Mouse (Mus musculus) forebrain, embryonic 16.5 days (tissue): ENCODE results near the gene Fam110a. TPM values are rescaled to one million over a fixed set of nuclear protein-coding genes. Genes with fewer than 3 reads are reported as not detected.
A peak's percentile ranks its signal among the peaks of the same experiment; 100 is the strongest.

Source experiments
- ATAC-seq: fragments of 200-750 bp; cut with Nextera tagmentation; 2 replicates; pipeline ENCODE4 v1.8.0; 2017; ENCODE audit warnings: mild to moderate bottlenecking, moderate library complexity
- H3K27ac ChIP-seq: fragments of 300-500 bp; sonication (generic); 2 replicates; pipeline ENCODE4 v1.5.1; 2014; ENCODE audit warnings: low read length, control low read depth
- H3K27me3 ChIP-seq: fragments of 300-500 bp; sonication (generic); replicated peaks from 2 replicates; pipeline ENCODE4 v1.6.1; 2014; ENCODE audit warnings: low read length; ENCODE audit not compliant: control insufficient read depth, insufficient read depth
- H3K36me3 ChIP-seq: fragments of 300-500 bp; sonication (generic); 2 replicates; pipeline ENCODE4 v1.6.1; 2014; ENCODE audit not compliant: control insufficient read depth, insufficient read depth
- H3K4me1 ChIP-seq: fragments of 300-500 bp; sonication (generic); replicated peaks from 2 replicates; pipeline ENCODE4 v1.6.1; 2014; ENCODE audit warnings: low read length; ENCODE audit not compliant: control insufficient read depth, insufficient read depth
- H3K4me2 ChIP-seq: fragments of 300-500 bp; sonication (generic); 2 replicates; pipeline ENCODE4 v1.6.1; 2014; ENCODE audit warnings: mild to moderate bottlenecking, low read length, control low read depth
- H3K4me3 ChIP-seq: fragments of 300-500 bp; sonication (generic); replicated peaks from 2 replicates; pipeline ENCODE4 v1.5.1; 2014; ENCODE audit warnings: mild to moderate bottlenecking, low read length, control low read depth
- H3K9ac ChIP-seq: fragments of 300-500 bp; sonication (generic); replicated peaks from 2 replicates; pipeline ENCODE4 v1.6.1; 2014; ENCODE audit warnings: low read depth, low read length, control low read depth
- H3K9me3 ChIP-seq: fragments of 300-500 bp; sonication (generic); 2 replicates; pipeline ENCODE4 v1.6.1; 2016; ENCODE audit warnings: low read length; ENCODE audit not compliant: control insufficient read depth
- WGBS: fragments of 180-500 bp; shearing (Covaris S2); extraction: QIAGEN DNeasy Blood & Tissue Kit; methylation state at CpG from one replicate; pipeline ENCODE4 v1.1.7; 2014; 5-methylcytosine and 5-hydroxymethylcytosine counted together
- polyA plus RNA-seq: library from polyadenylated mRNA; unstranded; fragments of >200 nt; fragmentation: Nextera tagmentation; extraction: Ambion mirVana; gene quantifications from 2 replicates; pipeline ENCODE4 v1.2.1, GENCODE M21; 2015

Fam110a gene
- polyA plus RNA-seq, 1 experiment from 2014 or later, result 69.2 TPM

DNA sequence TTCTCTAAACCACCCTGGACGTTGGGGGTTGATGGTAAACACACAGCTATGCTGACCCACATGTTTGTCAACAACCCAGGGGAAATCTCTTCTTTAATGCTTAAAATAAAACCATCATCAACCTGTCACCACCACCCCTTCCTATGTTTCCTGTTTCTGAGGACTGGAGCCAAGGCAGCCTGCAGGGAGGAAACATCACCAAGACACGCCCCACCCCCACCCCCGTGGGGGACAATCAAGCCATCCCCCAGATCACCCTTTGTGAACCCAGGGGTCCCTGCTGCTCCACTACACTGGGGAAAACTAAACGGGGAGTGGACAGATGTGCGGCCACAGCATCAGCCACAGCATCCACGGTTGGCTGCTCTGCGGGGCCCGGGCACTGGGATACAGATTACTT lies 11.6 kb downstream of the Fam110a start:
- WGBS, result 79% methylated on average over 8 of the region's 8 CpGs
- Histone ChIP-seq H3K27ac (no peak overlapping the region), H3K27me3 (no peaks in the 10 kb centered on the region), H3K9ac (no peak overlapping the region), H3K4me1 (peaks cover 71% of the 10 kb centered on the region), H3K9me3 (no peaks in the 10 kb centered on the region), H3K4me2 (peak overlapping the region; percentile 8), H3K4me3 (no peak overlapping the region), H3K36me3 (no peaks in the 10 kb centered on the region)
- ATAC-seq, result no peak

DNA sequence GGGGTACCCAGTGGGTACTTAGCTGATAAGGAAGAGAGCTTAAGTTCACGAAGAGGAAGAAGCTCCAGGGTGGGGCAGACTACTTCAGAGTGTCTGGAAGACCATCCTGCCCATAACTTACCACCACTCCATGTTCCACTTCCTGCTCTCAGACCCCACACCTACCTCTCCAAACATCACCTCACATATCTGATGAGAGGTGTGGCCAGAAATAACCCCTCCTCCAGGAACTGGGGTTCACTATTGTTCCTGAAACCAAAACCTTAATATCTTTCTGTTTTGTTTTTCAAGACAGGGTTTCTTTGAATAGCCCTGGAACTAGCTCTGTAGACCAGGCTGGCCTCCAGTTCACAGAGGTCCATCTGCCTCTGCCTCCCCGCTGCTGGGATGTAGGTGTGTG lies 12.2 kb downstream of the Fam110a start:
- peaks cover 66% of the 10 kb centered on the region for H3K4me1 ChIP-seq
- H3K36me3 ChIP-seq, result no peaks in the 10 kb centered on the region
- no peak for ATAC-seq
- no peaks in the 10 kb centered on the region for H3K9me3 ChIP-seq
- H3K4me3 ChIP-seq, result no peak overlapping the region
- peak overlapping the region; percentile 36 for H3K4me2 ChIP-seq
- WGBS, result 79% methylated on average over 2 of the region's 2 CpGs
- H3K27ac ChIP-seq, result peak overlapping the region; percentile 56
- H3K27me3 ChIP-seq, result no peaks in the 10 kb centered on the region
- no peak overlapping the region for H3K9ac ChIP-seq

DNA sequence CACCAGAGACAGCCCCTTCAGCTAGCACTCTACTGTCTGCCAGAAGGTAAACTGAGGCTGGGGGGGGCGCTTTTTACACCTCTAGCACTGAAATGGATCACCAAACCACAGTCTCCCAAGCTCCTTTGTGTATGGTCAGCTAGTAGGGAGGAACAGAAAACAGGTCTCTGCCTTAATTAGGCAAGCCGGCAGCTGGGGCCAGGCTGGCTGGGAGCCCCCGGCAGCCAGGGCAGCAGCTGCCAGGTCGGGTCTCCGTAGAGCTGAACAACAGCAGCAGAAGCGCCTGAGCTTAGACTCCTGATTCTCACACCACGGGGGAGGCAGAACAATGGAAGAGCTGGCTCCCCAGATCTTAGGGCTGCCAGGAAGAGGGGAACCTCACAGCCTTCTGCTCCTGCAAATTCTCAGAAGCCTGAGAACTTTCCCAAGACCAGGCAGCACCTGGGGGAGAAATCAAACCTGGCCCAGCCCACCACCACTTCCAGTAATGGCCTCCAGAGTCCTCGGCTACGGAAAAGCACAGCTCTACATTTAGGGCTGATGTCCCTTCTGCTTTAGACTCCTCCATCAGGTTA lies 12.8 kb downstream of the Fam110a start:
- Histone ChIP-seq H3K36me3 (no peaks in the 10 kb centered on the region), H3K9me3 (no peaks in the 10 kb centered on the region), H3K4me3 (peak overlapping the region; percentile 18), H3K4me1 (peaks cover 67% of the 10 kb centered on the region), H3K9ac (peak overlapping the region; percentile 52), H3K27ac (peak overlapping the region; percentile 56), H3K4me2 (peak overlapping the region; percentile 36), H3K27me3 (no peaks in the 10 kb centered on the region)
- 9% methylated on average over 9 of the region's 9 CpGs for WGBS
- ATAC-seq, result no peak

DNA sequence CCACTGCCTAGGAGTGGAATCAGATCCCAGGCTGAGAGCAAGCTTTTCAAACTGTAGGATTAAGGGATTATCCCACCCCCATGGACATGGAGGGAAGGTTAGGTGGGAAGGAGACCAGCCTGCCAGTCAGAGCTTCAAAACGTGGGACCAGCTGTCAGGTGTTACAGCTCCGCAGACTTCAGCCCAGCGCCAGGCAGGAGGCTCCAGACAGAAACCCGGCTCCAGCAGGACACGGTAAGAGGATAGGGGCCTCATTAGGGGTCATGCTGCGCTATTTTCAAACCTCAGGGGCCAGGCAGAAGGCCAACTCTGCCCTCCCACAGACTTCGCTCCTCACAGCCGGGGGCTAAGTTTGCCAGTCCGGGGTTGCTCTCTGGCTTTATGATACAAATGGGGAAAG lies 16.0 kb downstream of the Fam110a start:
- H3K9me3 ChIP-seq, result no peaks in the 10 kb centered on the region
- no peak for ATAC-seq
- no peak overlapping the region for H3K4me2 ChIP-seq
- no peak overlapping the region for H3K4me3 ChIP-seq
- no peaks in the 10 kb centered on the region for H3K27me3 ChIP-seq
- peaks cover 47% of the 10 kb centered on the region for H3K4me1 ChIP-seq
- H3K9ac ChIP-seq, result no peak overlapping the region
- 10% methylated on average over 9 of the region's 9 CpGs for WGBS
- H3K36me3 ChIP-seq, result no peaks in the 10 kb centered on the region
- no peak overlapping the region for H3K27ac ChIP-seq

DNA sequence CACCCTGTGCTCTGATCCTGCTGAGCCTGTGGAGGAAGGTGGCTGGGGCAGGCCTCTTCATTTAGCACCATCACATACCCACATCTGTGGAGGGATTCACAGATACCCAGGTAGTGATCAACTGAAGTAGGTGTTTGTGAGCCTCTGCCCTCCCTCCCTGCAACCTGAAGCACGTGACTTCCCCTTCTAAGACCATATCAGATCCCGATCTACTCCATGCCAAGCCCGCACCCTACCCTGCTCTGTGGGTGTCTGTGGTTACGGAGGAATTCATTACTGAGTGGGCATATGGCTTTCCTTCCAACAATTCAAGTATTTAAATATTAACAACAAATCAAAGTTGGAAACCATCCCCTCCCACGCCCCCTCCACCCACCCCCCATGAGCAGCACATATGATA lies 16.7 kb downstream of the Fam110a start:
- H3K4me3 ChIP-seq, result no peak overlapping the region
- H3K27ac ChIP-seq, result no peak overlapping the region
- no peak for ATAC-seq
- H3K36me3 ChIP-seq, result no peaks in the 10 kb centered on the region
- WGBS, result 80% methylated on average over 5 of the region's 5 CpGs
- no peaks in the 10 kb centered on the region for H3K9me3 ChIP-seq
- H3K4me2 ChIP-seq, result no peak overlapping the region
- no peaks in the 10 kb centered on the region for H3K27me3 ChIP-seq
- no peak overlapping the region for H3K9ac ChIP-seq
- peaks cover 40% of the 10 kb centered on the region for H3K4me1 ChIP-seq

GRCm38 (mm10) chr2:151962474-151962873 lies 17.5 kb downstream of the Fam110a start:
- Histone ChIP-seq H3K9ac (no peak overlapping the region), H3K27ac (no peak overlapping the region), H3K9me3 (no peaks in the 10 kb centered on the region), H3K4me3 (no peak overlapping the region), H3K4me1 (peaks cover 31% of the 10 kb centered on the region), H3K4me2 (no peak overlapping the region), H3K36me3 (no peaks in the 10 kb centered on the region), H3K27me3 (no peaks in the 10 kb centered on the region)
- ATAC-seq, result peak; percentile 62
- 37% methylated on average over 10 of the region's 10 CpGs for WGBS

DNA sequence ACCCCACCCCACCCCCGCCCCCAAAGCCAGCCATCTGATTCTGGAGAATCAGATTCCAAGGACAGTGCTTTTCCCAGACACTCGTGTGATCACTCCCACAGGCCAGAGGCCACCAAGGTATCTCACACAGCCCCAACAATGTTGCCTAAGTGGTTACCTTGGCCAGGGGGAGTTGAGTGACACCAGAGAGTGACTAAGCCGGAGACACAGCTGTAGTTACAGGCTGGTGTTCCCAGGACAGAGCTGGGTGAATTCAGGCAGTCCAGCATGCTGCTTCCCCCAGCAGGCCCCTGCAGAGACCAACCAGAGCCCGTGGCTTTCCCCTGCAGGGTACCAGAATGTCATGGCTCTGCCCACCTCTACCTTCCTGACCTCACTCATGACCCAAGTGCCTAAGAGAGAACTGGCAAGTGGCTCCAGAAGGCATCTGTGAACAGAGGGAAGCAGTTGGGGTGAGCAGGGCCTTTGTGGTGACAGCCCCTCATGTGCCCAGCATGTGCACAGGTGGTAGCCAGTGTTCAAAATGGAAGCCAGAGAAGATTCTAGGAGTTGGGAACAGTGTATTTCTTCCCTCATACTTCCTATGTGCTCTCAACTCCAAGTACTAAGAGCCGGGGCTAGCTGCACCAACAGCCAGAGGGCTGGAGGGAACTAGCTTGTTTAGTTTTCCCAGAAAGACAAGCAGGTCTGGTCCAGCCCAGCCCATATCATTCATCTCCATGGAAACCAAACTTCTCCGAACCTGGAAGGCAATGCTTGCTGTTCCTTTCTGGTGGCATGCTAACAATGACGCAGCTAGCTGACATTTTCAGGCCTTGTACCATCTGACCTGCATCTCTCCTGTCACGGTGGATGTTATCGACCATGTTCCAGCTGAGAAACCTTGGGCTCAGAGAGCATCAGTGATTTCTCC lies 18.5 kb downstream of the Fam110a start:
- no peaks in the 10 kb centered on the region for H3K9me3 ChIP-seq
- no peaks in the 10 kb centered on the region for H3K36me3 ChIP-seq
- H3K9ac ChIP-seq, result no peak overlapping the region
- 39% methylated on average over 9 of the region's 9 CpGs for WGBS
- H3K27me3 ChIP-seq, result no peaks in the 10 kb centered on the region
- 0 out of 2 replicates have a peak overlapping the region, but pooled peaks have one; percentile 21 for H3K27ac ChIP-seq
- no peak overlapping the region for H3K4me2 ChIP-seq
- H3K4me3 ChIP-seq, result no peak overlapping the region
- no peak for ATAC-seq
- H3K4me1 ChIP-seq, result peaks cover 29% of the 10 kb centered on the region

GRCm38 (mm10) chr2:151959274-151959673 lies 20.7 kb downstream of the Fam110a start:
- Histone ChIP-seq H3K9ac (no peak overlapping the region), H3K4me3 (no peak overlapping the region)
- 61% methylated on average over 5 of the region's 5 CpGs for WGBS

GRCm38 (mm10) chr2:151956500-151957137 lies 23.4 kb downstream of the Fam110a start:
- 49% methylated on average over 4 of the region's 4 CpGs for WGBS
- Histone ChIP-seq H3K9me3 (no peaks in the 10 kb centered on the region), H3K4me3 (no peak overlapping the region), H3K4me2 (no peak overlapping the region), H3K36me3 (no peaks in the 10 kb centered on the region), H3K27ac (no peak overlapping the region), H3K4me1 (peaks cover 10% of the 10 kb centered on the region), H3K9ac (no peak overlapping the region), H3K27me3 (no peaks in the 10 kb centered on the region)
- ATAC-seq, result no peak

More at GRCm38 (mm10) chr2:151959274-151959673, 20.7 kb downstream of the Fam110a start:
- Histone ChIP-seq H3K36me3 (no peaks in the 10 kb centered on the region), H3K4me1 (peaks cover 24% of the 10 kb centered on the region), H3K27me3 (no peaks in the 10 kb centered on the region), H3K9me3 (no peaks in the 10 kb centered on the region), H3K27ac (no peak overlapping the region), H3K4me2 (no peak overlapping the region)
- no peak for ATAC-seq
